Mouse (Mus musculus): ENCODE results near the gene Ankzf1. TPM values are rescaled to one million over a fixed set of nuclear protein-coding genes. Genes with fewer than 3 reads are reported as not detected.

Ankzf1 gene
- polyA plus RNA-seq, 1 experiment = 17.4 TPM

- Histone ChIP-seq H3K27ac (ENCODE audit: insufficient read depth, low read length) (peak within 1 kb of the TSS; percentile 86), H3K4me1 (ENCODE audit: control insufficient read depth, insufficient read depth, low read length) (peaks cover 3% of the 10 kb centered on the region)
- TF ChIP-seq POLR2A (IDR thresholded peaks at IDR 0.05; ENCODE audit: insufficient read depth, low read length) (peak; percentile 89), EP300 (IDR thresholded peaks at IDR 0.05; ENCODE audit: insufficient read depth, low read depth, low read length) (no peak)
These were observed 23.2 kb upstream of the Ankzf1 start, which contains the start of gene Zfand2b for GRCm38 (mm10) chr1:75168472-75169464. Gene Zfand2b, plus strand, starts transcription at chr1:75168646.

DNA sequence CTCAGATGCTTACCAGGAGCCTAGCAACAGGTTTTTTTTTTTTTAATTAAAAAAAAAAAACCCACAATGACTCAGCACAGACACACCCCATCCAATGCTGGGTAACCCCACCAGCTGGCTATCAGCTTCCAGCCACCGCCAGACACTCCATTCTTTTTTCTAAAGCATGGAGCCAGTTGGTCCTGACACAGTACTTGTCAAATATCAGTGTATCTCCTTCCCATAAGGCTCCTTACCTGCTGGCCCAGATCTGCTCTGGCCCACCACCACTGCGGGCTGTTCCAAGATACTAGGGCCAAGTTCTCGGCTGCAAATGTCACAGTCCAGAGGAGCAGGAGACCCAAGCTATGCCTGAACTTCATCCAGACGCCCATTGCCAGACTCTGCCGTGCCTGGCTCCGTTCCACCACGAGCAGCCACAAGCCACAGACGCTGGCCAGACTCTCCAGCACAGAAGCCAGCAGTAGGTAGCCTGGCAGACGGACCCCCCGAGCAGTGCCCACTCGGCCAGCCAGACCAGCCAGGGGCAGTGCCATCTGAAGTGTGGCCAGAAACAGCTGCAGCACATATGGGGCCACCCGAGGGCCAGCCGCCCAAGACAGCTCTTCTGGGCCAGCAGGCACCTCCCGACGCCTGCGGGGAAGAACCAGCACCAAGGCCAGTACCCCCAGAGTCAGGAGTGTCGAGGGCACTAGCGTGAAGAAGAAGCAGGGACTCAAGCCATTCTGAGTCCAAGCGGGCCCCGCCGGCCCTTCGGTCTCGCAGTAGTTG, 12.4 kb upstream of the Ankzf1 start:
- TF ChIP-seq POLR2A (IDR thresholded peaks at IDR 0.05; ENCODE audit: insufficient read depth, low read length) (no peak), EP300 (IDR thresholded peaks at IDR 0.05; ENCODE audit: insufficient read depth, low read depth, low read length) (no peak), CTCF (IDR thresholded peaks at IDR 0.05; ENCODE audit: low read depth, low read length) (no peak)
- Histone ChIP-seq H3K9ac (ENCODE audit: low read depth, poor library complexity, severe bottlenecking) (peak overlapping the region; percentile 3; the same call in 1 of the 2 replicates), H3K36me3 (ENCODE audit: control insufficient read depth, insufficient read depth, low read length, poor library complexity, severe bottlenecking) (no peaks in the 10 kb centered on the region), H3K4me1 (ENCODE audit: control insufficient read depth, insufficient read depth, low read length) (no peaks in the 10 kb centered on the region), H3K27ac (ENCODE audit: insufficient read depth, low read length) (no peak overlapping the region), H3K4me3 (ENCODE audit: low read depth, low read length) (peak overlapping the region; percentile 70), H3K27me3 (ENCODE audit: control insufficient read depth, insufficient read depth, low read length, poor library complexity, severe bottlenecking) (no peaks in the 10 kb centered on the region), H3K9me3 (replicated peaks; ENCODE audit: control insufficient read depth, insufficient read depth, low read length, poor library complexity, severe bottlenecking) (no peaks in the 10 kb centered on the region)

More at GRCm38 (mm10) chr1:75168472-75169464, 23.2 kb upstream of the Ankzf1 start, which contains the start of gene Zfand2b:
- Histone ChIP-seq H3K9me3 (replicated peaks; ENCODE audit: control insufficient read depth, insufficient read depth, low read length, poor library complexity, severe bottlenecking) (no peaks in the 10 kb centered on the region), H3K36me3 (ENCODE audit: control insufficient read depth, insufficient read depth, low read length, poor library complexity, severe bottlenecking) (0 out of 2 replicates have a peak, but pooled peaks cover 4% of the 10 kb centered on the region), H3K27me3 (ENCODE audit: control insufficient read depth, insufficient read depth, low read length, poor library complexity, severe bottlenecking) (no peaks in the 10 kb centered on the region), H3K4me3 (ENCODE audit: low read depth, low read length) (peak within 1 kb of the TSS; percentile 97), H3K9ac (ENCODE audit: low read depth, poor library complexity, severe bottlenecking) (peak within 1 kb of the TSS; percentile 54)

- Histone ChIP-seq H3K27me3 (ENCODE audit: control insufficient read depth, insufficient read depth, low read length, poor library complexity, severe bottlenecking) (no peaks in the 10 kb centered on the region), H3K9me3 (replicated peaks; ENCODE audit: control insufficient read depth, insufficient read depth, low read length, poor library complexity, severe bottlenecking) (no peaks in the 10 kb centered on the region), H3K27ac (ENCODE audit: insufficient read depth, low read length) (no peak within 1 kb of the TSS), H3K4me1 (ENCODE audit: control insufficient read depth, insufficient read depth, low read length) (no peaks in the 10 kb centered on the region), H3K9ac (ENCODE audit: low read depth, poor library complexity, severe bottlenecking) (peak within 1 kb of the TSS; percentile 17), H3K36me3 (ENCODE audit: control insufficient read depth, insufficient read depth, low read length, poor library complexity, severe bottlenecking) (no peaks in the 10 kb centered on the region), H3K4me3 (ENCODE audit: low read depth, low read length) (peak within 1 kb of the TSS; percentile 70)
- peak; percentile 10 for TF ChIP-seq POLR2A (IDR thresholded peaks at IDR 0.05; ENCODE audit: insufficient read depth, low read length)
- TF ChIP-seq CTCF (IDR thresholded peaks at IDR 0.05; ENCODE audit: low read depth, low read length) = no peak
These were observed 11.8 kb upstream of the Ankzf1 start, which contains the start of gene Abcb6 for GRCm38 (mm10) chr1:75180105-75180590. Gene Abcb6, minus strand, starts transcription at chr1:75180392.

DNA sequence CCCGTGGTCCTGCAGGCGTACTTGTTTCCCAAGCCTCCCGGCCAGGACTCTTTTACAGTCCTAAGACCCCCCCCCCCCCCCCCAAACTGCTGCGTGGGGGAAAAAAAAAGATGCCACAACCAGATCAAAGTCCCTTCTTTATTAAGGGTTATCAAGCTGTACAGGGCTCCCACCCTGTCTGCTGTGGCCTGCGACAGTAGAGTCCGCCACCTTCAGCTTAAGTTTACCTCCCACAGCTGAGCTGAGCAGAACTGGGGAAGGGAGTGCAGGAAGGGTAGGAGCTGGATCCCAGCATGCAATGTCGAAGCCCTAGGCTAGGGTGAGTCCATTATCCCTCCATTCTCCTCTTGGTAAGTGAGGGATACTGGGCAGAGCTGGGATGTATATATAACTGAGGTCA, 11.2 kb upstream of the Ankzf1 start:
- Histone ChIP-seq H3K27me3 (ENCODE audit: control insufficient read depth, insufficient read depth, low read length, poor library complexity, severe bottlenecking) (no peaks in the 10 kb centered on the region), H3K27ac (ENCODE audit: insufficient read depth, low read length) (no peak overlapping the region), H3K4me3 (ENCODE audit: low read depth, low read length) (no peak overlapping the region), H3K36me3 (ENCODE audit: control insufficient read depth, insufficient read depth, low read length, poor library complexity, severe bottlenecking) (no peaks in the 10 kb centered on the region), H3K4me1 (ENCODE audit: control insufficient read depth, insufficient read depth, low read length) (no peaks in the 10 kb centered on the region), H3K9ac (ENCODE audit: low read depth, poor library complexity, severe bottlenecking) (peak overlapping the region; percentile 17; the same call in 1 of the 2 replicates), H3K9me3 (replicated peaks; ENCODE audit: control insufficient read depth, insufficient read depth, low read length, poor library complexity, severe bottlenecking) (no peaks in the 10 kb centered on the region)
- TF ChIP-seq POLR2A (IDR thresholded peaks at IDR 0.05; ENCODE audit: insufficient read depth, low read length) (no peak), EP300 (IDR thresholded peaks at IDR 0.05; ENCODE audit: insufficient read depth, low read depth, low read length) (no peak), CTCF (IDR thresholded peaks at IDR 0.05; ENCODE audit: low read depth, low read length) (no peak)

DNA sequence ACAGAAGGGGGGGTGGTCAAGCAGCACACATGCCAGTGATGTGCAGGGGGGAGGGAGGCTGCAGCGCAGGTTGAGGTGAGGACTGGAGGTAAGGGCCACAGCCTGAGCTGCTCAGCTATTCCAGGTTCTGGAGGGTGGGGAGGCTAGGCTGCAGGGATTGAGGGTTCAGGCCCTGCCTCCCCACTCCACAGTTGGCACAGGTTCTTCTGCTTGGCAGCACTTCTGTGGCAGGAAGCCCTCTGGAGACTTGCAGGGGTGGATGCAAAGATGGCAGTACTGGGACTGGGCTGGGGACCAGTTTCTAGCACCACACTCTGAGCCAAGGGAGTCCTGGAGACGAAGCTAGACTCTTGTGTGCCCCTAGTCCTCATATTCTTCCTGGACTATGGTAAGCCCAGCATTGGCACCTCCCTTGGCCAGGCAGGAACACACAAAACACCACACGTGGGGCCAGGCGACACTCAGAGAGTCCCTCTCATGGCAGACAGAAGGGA, 10.5 kb upstream of the Ankzf1 start:
- Histone ChIP-seq H3K9ac (ENCODE audit: low read depth, poor library complexity, severe bottlenecking) (no peak overlapping the region), H3K27ac (ENCODE audit: insufficient read depth, low read length) (no peak overlapping the region), H3K4me1 (ENCODE audit: control insufficient read depth, insufficient read depth, low read length) (no peaks in the 10 kb centered on the region), H3K9me3 (replicated peaks; ENCODE audit: control insufficient read depth, insufficient read depth, low read length, poor library complexity, severe bottlenecking) (no peaks in the 10 kb centered on the region), H3K4me3 (ENCODE audit: low read depth, low read length) (no peak overlapping the region), H3K27me3 (ENCODE audit: control insufficient read depth, insufficient read depth, low read length, poor library complexity, severe bottlenecking) (no peaks in the 10 kb centered on the region), H3K36me3 (ENCODE audit: control insufficient read depth, insufficient read depth, low read length, poor library complexity, severe bottlenecking) (no peaks in the 10 kb centered on the region)
- TF ChIP-seq EP300 (IDR thresholded peaks at IDR 0.05; ENCODE audit: insufficient read depth, low read depth, low read length) = no peak
- no peak for TF ChIP-seq POLR2A (IDR thresholded peaks at IDR 0.05; ENCODE audit: insufficient read depth, low read length)
- TF ChIP-seq CTCF (IDR thresholded peaks at IDR 0.05; ENCODE audit: low read depth, low read length) = no peak
